Mouse (Mus musculus) gastrocnemius, postnatal 36 days (tissue): ENCODE data around the gene Dlx2. TPM values are rescaled to one million over a fixed set of nuclear protein-coding genes. Genes with fewer than 3 reads are reported as not detected.
A peak's percentile ranks its signal among the peaks of the same experiment; 100 is the strongest.

Experiments used
- DNase-seq, 2 experiments: peaks; one replicate each; pipeline ENCODE4 v3.0.0; 2022
- intact Hi-C: fragments of 180-260 bp; cut with DNase I; formaldehyde crosslinking; loops from one replicate; pipeline ENCODE4 v1.15.1; 2025
- long read RNA-seq, 2 experiments: library from polyadenylated mRNA; stranded (forward); transcript quantifications; one replicate each; pipeline ENCODE4 v2.0.0; 2021
- total RNA-seq, 2 experiments: library from RNA; stranded (reverse); gene quantifications; 2 replicates each; pipeline ENCODE4 v1.2.3; 2021

Dlx2 gene
- not detected for total RNA-seq
- long read RNA-seq, experiment 1: 0 reads
- long read RNA-seq, experiment 2: 0 reads

- intact Hi-C loops: loop anchor here (5.0 to 10.0 kb wide), 3 partner anchors 294 to 1728 kb away; partner anchors contain the start of gene Sp9
- DNase-seq: no peak
Observed at GRCm38 (mm10) chr2:71546640-71547071, at the start of gene Dlx2. Gene Dlx2 (minus strand): TSS chr2:71546754.

DNA sequence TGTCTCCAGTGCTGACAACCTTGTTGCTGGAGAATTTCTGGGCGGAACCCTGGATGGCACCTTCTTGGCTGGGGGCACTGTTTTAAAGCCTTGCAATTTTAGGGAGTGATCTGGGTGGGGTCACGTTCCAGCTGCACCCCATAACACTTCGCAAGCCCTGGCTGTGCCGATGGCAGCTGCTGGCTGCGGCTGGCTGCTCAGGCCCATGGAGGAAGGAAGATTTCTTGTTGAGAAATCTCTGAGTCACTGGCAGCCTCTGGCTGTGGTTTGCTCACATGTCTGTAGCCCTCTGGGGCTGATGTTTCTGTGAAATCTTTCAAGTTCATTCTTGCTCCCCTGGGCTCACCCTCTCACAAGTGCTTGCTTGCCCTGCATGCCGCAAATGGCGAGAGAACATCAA is 47.9 kb upstream of the Dlx2 start:
- intact Hi-C loops: no loop called here
- DNase-seq: no peak

GRCm38 (mm10) chr2:71589114-71589513 is 42.6 kb upstream of the Dlx2 start:
- intact Hi-C loops: no loop called here
- DNase-seq: no peak

GRCm38 (mm10) chr2:71581488-71581887 is 34.9 kb upstream of the Dlx2 start:
- intact Hi-C loops: loop anchor here (5.0 kb wide), 1 partner anchor 231 kb away; no protein-coding TSS in a partner anchor
- no peak for DNase-seq

DNA sequence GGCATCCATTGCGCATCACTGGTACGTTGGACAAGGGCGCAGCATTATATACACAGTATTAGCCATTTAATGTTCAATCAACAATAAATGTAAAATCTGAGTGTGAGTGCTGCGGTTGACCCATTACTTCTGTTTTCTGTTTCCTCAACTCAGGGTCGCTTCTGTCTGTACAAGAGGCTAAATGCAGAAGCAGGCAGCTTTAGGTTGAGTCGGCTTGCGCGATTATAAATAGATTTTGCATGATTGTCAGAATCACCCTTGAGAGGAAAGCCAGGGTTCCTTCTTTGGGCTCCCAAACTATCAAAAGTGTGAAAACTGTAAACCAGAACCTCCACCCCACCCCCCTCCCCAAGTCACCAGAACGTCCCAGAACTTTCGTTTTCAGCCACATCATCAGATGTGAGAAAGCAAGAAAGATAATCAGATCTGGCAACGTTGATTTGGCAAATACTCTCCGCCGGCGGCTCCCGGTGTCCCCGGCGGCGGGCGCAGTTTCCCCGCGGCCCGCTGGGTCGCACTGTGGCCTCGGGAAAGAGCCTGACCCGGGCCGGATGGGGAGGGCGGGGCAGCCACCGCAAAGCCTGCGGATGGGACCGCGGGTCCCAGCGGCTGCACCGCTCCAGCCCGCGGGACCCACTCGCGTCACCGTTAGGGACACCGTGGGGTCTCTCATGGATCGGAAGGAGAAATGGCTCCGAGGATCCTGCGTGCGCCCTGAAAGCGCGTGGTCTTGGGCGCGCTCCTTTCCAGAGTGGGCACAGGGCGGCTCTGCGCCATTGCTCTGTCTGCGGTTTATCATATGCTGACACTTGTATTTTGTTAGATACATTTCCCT is 34.3 kb upstream of the Dlx2 start:
- DNase-seq: peak; percentile 27 to 33
- intact Hi-C loops: loop anchor here (5.0 kb wide), 1 partner anchor 231 kb away; no protein-coding TSS in a partner anchor

DNA sequence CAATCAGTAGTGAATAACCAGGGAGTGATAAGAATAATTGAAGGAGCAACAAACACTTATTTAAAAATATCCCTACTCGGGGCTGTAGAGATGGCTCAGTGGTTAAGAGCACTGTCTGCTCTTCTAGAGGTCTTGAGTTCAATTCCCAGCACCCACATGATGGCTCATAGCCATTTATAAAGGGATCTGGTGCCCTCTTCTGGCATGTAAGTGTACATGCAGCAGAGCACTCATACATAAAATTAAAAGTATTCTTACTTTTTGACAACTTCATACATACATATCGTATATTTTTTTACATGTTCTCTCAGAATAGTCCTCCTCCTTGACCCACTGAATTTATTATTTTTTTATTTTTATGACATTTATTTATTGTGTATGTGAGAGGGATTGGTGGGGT is 30.5 kb upstream of the Dlx2 start:
- intact Hi-C loops: no loop called here
- DNase-seq: no peak

- intact Hi-C loops: no loop called here
Observed at GRCm38 (mm10) chr2:71573736-71574135, 27.2 kb upstream of the Dlx2 start.

DNA sequence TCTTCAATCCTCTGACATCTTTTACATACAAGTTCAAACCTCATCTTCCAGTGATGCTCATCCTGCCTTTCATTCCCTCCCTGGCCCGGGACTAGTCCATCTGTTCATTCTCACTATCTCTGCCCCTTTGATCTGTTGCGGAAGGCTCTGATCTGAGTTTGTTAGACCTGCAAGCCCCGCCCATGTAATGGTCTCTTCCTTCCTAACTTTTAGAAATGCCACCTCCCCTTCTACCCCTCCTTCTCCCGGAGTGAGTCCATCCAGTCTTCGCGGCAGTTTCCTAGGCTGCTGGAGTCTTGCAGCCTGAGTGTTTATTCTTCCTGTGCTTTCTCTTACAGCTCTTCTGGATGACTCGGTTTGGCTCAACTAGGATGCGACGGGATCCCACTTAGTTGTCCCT is 19.9 kb upstream of the Dlx2 start:
- intact Hi-C loops: no loop called here
- DNase-seq: no peak

More at GRCm38 (mm10) chr2:71573736-71574135, 27.2 kb upstream of the Dlx2 start:
- DNase-seq: no peak

GRCm38 (mm10) chr2:71556071-71556470 is 9.5 kb upstream of the Dlx2 start:
- intact Hi-C loops: no loop called here
- no peak for DNase-seq

GRCm38 (mm10) chr2:71551704-71552103 is 5.2 kb upstream of the Dlx2 start:
- no peak for DNase-seq
- intact Hi-C loops: no loop called here

DNA sequence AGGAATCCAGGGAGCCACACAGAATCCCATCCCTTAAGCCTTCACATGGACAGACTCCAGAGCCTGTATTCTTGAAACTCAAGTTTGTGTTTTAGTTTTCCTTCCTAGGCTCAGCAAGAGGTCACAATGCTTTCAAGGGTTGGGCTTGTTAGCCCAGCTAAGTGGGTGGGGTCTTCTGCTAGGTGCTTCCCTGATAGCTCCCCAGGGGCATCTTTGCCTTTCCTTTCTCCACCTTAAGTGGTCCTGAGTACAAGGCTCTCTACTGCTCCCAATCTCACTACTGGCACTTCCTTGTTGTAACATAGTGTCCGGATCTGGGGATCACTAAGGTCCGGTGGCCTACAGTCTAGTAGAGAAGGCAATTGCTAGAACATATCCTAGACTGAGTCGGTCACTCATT is 3.8 kb upstream of the Dlx2 start:
- DNase-seq: no peak
- intact Hi-C loops: no loop called here

DNA sequence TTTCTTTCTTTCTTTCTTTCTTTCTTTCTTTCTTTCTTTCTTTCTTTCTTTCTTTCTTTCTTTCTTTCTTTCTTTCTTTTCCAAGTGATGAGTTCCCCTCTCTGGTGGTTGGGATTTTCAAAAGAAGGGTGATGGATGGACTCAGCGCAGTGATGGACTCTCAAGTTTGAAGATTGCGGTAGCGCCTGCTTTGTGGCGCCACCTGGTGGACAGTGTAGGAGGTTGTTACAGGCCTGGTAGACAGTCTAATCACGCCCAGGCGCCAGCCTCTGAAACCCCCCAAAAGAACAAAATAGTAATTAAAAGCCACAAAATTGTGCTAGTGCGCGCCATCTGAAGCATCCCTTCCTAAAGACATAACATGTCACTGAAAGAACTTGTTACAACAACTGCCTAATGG is 1.3 kb upstream of the Dlx2 start:
- peak; percentile 57 to 65 for DNase-seq
- intact Hi-C loops: loop anchor here (5.0 to 10.0 kb wide), 3 partner anchors 296 to 1727 kb away; partner anchors contain the start of gene Sp9

- intact Hi-C loops: loop anchor here (2.0 to 10.0 kb wide), 4 partner anchors 15 to 1729 kb away; partner anchors contain the start of gene Sp9
- DNase-seq: no peak
Observed at GRCm38 (mm10) chr2:71545882-71546639, 493 bp downstream of the Dlx2 start.

GRCm38 (mm10) chr2:71545401-71545881 is 1.1 kb downstream of the Dlx2 start:
- DNase-seq: no peak
- intact Hi-C loops: loop anchor here (2.0 to 10.0 kb wide), 4 partner anchors 15 to 1729 kb away; partner anchors contain the start of gene Sp9

DNA sequence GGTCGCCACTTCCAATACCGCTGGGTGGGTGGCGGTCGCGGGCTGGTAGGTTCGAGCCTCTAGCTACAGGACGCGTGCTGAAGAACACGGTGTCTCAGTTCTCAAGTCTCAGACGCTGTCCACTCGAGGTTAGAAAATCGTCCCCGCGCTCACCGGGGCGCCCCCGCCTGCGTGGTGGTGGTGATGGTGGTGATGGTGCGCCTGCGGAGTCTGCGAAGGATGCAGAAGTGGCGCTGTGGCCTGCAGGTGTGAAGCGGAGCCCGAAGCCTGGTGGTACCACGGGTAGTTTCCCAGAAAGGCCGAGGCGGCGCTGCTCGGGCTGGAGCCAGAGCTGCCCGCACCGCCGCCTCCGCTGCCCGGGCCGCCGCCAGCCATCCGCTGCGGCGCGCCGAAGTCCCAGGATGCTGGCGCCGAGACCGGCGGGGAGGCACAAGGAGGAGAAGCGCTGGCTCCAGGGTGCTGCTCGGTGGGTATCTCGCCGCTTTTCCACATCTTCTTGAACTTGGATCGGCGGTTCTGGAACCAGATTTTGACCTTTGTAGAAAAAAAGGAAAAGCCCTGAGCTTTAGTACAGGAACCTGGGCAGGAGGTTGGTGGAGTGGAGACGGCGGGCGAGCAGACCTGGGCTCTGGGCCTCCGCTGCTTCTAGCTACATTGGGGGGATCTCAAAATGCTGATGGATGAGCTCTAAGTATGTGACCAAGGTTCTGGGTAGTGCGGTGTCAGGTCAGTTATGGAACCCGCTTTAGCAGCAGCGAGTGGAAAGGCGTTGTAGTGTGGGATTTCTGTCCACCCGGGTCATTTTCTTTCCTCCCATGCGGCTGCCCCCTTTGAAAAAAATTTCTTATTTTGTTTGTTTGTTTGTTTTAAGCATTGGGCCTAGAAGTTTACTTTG is 1.9 kb downstream of the Dlx2 start:
- intact Hi-C loops: loop anchor here (2.0 to 10.0 kb wide), 4 partner anchors 14 to 1730 kb away; partner anchors contain the start of gene Sp9
- no peak for DNase-seq

DNA sequence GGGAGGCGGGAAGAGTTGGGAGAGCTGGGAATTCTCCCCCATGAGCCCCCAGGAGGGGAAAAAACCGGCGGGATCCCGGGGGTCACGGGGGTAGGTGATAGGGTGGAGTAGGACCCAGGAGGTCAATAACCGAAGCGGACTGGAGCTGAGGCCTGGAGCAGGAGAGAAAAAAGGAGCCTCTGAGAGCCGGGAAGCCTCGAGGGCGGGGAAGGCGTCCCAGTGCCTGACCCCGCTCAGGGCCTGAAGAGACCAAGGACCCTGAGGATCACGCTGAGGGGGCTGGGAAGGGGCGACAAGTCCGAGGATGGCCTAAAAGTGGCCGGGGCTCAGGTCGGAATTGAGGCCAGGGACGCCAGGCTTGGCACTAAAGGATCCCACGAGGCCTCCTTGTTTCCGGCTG is 2.6 kb downstream of the Dlx2 start:
- no peak for DNase-seq
- intact Hi-C loops: loop anchor here (2.0 to 10.0 kb wide), 2 partner anchors 13 to 1731 kb away; partner anchors contain the start of gene Sp9

DNA sequence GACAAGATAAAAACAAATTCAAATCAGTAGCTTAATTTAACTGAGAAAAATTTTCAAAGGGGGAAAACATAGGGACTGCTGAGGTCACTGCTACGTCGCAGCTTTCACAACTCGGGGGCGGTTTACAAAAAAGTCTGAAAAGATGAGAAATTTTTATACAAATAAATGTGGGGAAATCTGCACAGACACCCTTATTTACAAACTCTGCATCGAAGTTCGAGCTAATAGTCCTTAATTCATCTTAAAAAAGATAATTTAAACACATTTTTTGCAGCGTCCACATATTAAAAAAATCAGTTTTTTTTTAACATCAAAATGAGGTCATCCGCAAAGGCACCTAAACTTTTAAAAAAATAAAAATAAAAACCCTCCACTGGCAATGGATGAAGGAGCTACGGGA is 3.0 kb downstream of the Dlx2 start:
- DNase-seq: no peak
- intact Hi-C loops: loop anchor here (10.0 kb wide), 1 partner anchor 1731 kb away; the partner anchor contains the start of gene Sp9

GRCm38 (mm10) chr2:71542816-71543301 is 3.7 kb downstream of the Dlx2 start:
- intact Hi-C loops: loop anchor here (10.0 kb wide), 1 partner anchor 1732 kb away; the partner anchor contains the start of gene Sp9
- DNase-seq: no peak

- intact Hi-C loops: loop anchor here (10.0 kb wide), 1 partner anchor 1732 kb away; the partner anchor contains the start of gene Sp9
- no peak for DNase-seq
Observed at GRCm38 (mm10) chr2:71542227-71542815, 4.2 kb downstream of the Dlx2 start.
